Mouse (Mus musculus): ENCODE measurements at regions not wholly inside any gene's neighbourhood (a gene's known extent, or its start where the extent isn't known, plus 50 kb on each side); places are given as distances from the start of the nearest gene placed in this dataset.

GRCm38 (mm10) chr4:7574011-7574410, 664.8 kb downstream of the Car8 start:
- DNase-seq (ENCODE audit: low spot score) = no peak
- Histone ChIP-seq H3K9ac (replicated peaks; ENCODE audit: low read depth) (no peak overlapping the region), H3K4me1 (ENCODE audit: insufficient read depth, low read depth, low read length) (no peaks in the 10 kb centered on the region), H3K4me2 (replicated peaks; ENCODE audit: low read depth, low read length) (no peak overlapping the region), H3K36me3 (ENCODE audit: insufficient read depth, low read length) (no peaks in the 10 kb centered on the region), H3K9me3 (ENCODE audit: low read length) (no peaks in the 10 kb centered on the region), H3K4me3 (ENCODE audit: low read depth, low read length) (no peak overlapping the region), H3K27ac (ENCODE audit: low read length) (no peak overlapping the region), H3K27me3 (replicated peaks; ENCODE audit: insufficient read depth, low read length) (no peaks in the 10 kb centered on the region)
- no peak for ATAC-seq
- WGBS = 64% methylated on average over 2 of the region's 2 CpGs
- no peak for TF ChIP-seq CTCF (IDR thresholded peaks at IDR 0.05)
- no peak for TF ChIP-seq EP300 (IDR thresholded peaks at IDR 0.05)

- Histone ChIP-seq H3K36me3 (ENCODE audit: insufficient read depth, low read length) (no peaks in the 10 kb centered on the region), H3K9ac (replicated peaks; ENCODE audit: low read depth) (no peak overlapping the region), H3K27ac (ENCODE audit: low read length) (no peak overlapping the region), H3K4me1 (ENCODE audit: insufficient read depth, low read depth, low read length) (no peaks in the 10 kb centered on the region), H3K9me3 (ENCODE audit: low read length) (no peaks in the 10 kb centered on the region), H3K4me2 (replicated peaks; ENCODE audit: low read depth, low read length) (no peak overlapping the region), H3K4me3 (ENCODE audit: low read depth, low read length) (no peak overlapping the region), H3K27me3 (replicated peaks; ENCODE audit: insufficient read depth, low read length) (no peaks in the 10 kb centered on the region)
- DNase-seq (ENCODE audit: low spot score) (no peak), ATAC-seq (no peak)
- WGBS = 31% methylated on average over 6 of the region's 6 CpGs
- TF ChIP-seq CTCF (IDR thresholded peaks at IDR 0.05) = no peak
- TF ChIP-seq EP300 (IDR thresholded peaks at IDR 0.05) = no peak
Measured at GRCm38 (mm10) chr4:7567687-7568393, 671.0 kb downstream of the Car8 start.

- no peak for ATAC-seq
Measured at GRCm38 (mm10) chr4:7559867-7560832, 678.7 kb downstream of the Car8 start.

GRCm38 (mm10) chr4:7558721-7559120, 680.1 kb downstream of the Car8 start:
- Histone ChIP-seq H3K36me3 (ENCODE audit: insufficient read depth, low read length) (no peaks in the 10 kb centered on the region), H3K4me3 (ENCODE audit: low read depth, low read length) (no peak overlapping the region), H3K4me1 (ENCODE audit: insufficient read depth, low read depth, low read length) (no peaks in the 10 kb centered on the region), H3K27ac (ENCODE audit: low read length) (no peak overlapping the region), H3K27me3 (replicated peaks; ENCODE audit: insufficient read depth, low read length) (no peaks in the 10 kb centered on the region), H3K4me2 (replicated peaks; ENCODE audit: low read depth, low read length) (no peak overlapping the region), H3K9ac (replicated peaks; ENCODE audit: low read depth) (no peak overlapping the region), H3K9me3 (ENCODE audit: low read length) (no peaks in the 10 kb centered on the region)
- 63% methylated on average over 2 of the region's 2 CpGs for WGBS
- ATAC-seq = no peak
- TF ChIP-seq EP300 (IDR thresholded peaks at IDR 0.05) (no peak), CTCF (IDR thresholded peaks at IDR 0.05) (no peak)
- no peak for DNase-seq (ENCODE audit: low spot score)

More at GRCm38 (mm10) chr4:7559867-7560832, 678.7 kb downstream of the Car8 start:
- Histone ChIP-seq H3K36me3 (ENCODE audit: insufficient read depth, low read length) (no peaks in the 10 kb centered on the region), H3K4me3 (ENCODE audit: low read depth, low read length) (no peak overlapping the region), H3K9ac (replicated peaks; ENCODE audit: low read depth) (no peak overlapping the region), H3K9me3 (ENCODE audit: low read length) (no peaks in the 10 kb centered on the region), H3K4me1 (ENCODE audit: insufficient read depth, low read depth, low read length) (no peaks in the 10 kb centered on the region), H3K4me2 (replicated peaks; ENCODE audit: low read depth, low read length) (no peak overlapping the region), H3K27me3 (replicated peaks; ENCODE audit: insufficient read depth, low read length) (no peaks in the 10 kb centered on the region), H3K27ac (ENCODE audit: low read length) (no peak overlapping the region)
- no peak for DNase-seq (ENCODE audit: low spot score)
- WGBS = 28% methylated on average over 7 of the region's 7 CpGs
- no peak for TF ChIP-seq EP300 (IDR thresholded peaks at IDR 0.05)
- TF ChIP-seq CTCF (IDR thresholded peaks at IDR 0.05) = no peak

GRCm38 (mm10) chr4:7534301-7534700, 704.5 kb downstream of the Car8 start:
- H3K9ac ChIP-seq (replicated peaks; ENCODE audit: low read depth) = no peak overlapping the region
- H3K27me3 ChIP-seq (replicated peaks; ENCODE audit: insufficient read depth, low read length) = no peaks in the 10 kb centered on the region
- H3K4me3 ChIP-seq (ENCODE audit: low read depth, low read length) = no peak overlapping the region
- H3K9me3 ChIP-seq (ENCODE audit: low read length) = no peaks in the 10 kb centered on the region
- H3K4me1 ChIP-seq (ENCODE audit: insufficient read depth, low read depth, low read length) = no peaks in the 10 kb centered on the region
- no peak for ATAC-seq
- DNase-seq (ENCODE audit: low spot score) = no peak
- WGBS = 85% methylated on average over 4 of the region's 4 CpGs
- no peaks in the 10 kb centered on the region for H3K36me3 ChIP-seq (ENCODE audit: insufficient read depth, low read length)
- no peak overlapping the region for H3K4me2 ChIP-seq (replicated peaks; ENCODE audit: low read depth, low read length)
- no peak for TF ChIP-seq EP300 (IDR thresholded peaks at IDR 0.05)
- TF ChIP-seq CTCF (IDR thresholded peaks at IDR 0.05) = no peak
- no peak overlapping the region for H3K27ac ChIP-seq (ENCODE audit: low read length)

- no peaks in the 10 kb centered on the region for H3K4me1 ChIP-seq (ENCODE audit: insufficient read depth, low read depth, low read length)
- H3K27ac ChIP-seq (ENCODE audit: low read length) = no peak overlapping the region
- no peak for ATAC-seq
- WGBS = 66% methylated on average over 2 of the region's 2 CpGs
- H3K9me3 ChIP-seq (ENCODE audit: low read length) = no peaks in the 10 kb centered on the region
- TF ChIP-seq EP300 (IDR thresholded peaks at IDR 0.05) (0 out of 2 replicates have a peak, but pooled peaks have one; percentile 22), CTCF (IDR thresholded peaks at IDR 0.05) (no peak)
- no peak for DNase-seq (ENCODE audit: low spot score)
- H3K9ac ChIP-seq (replicated peaks; ENCODE audit: low read depth) = no peak overlapping the region
- H3K36me3 ChIP-seq (ENCODE audit: insufficient read depth, low read length) = no peaks in the 10 kb centered on the region
- no peak overlapping the region for H3K4me3 ChIP-seq (ENCODE audit: low read depth, low read length)
- H3K27me3 ChIP-seq (replicated peaks; ENCODE audit: insufficient read depth, low read length) = no peaks in the 10 kb centered on the region
- no peak overlapping the region for H3K4me2 ChIP-seq (replicated peaks; ENCODE audit: low read depth, low read length)
Measured at GRCm38 (mm10) chr4:7527718-7528117, 711.1 kb downstream of the Car8 start.

Measured in lung, postnatal 0 days (tissue).